Mouse (Mus musculus): ENCODE measurements at regions not wholly inside any gene's neighbourhood (a gene's known extent, or its start where the extent isn't known, plus 50 kb on each side); places are given as distances from the start of the nearest gene placed in this dataset.

DNA sequence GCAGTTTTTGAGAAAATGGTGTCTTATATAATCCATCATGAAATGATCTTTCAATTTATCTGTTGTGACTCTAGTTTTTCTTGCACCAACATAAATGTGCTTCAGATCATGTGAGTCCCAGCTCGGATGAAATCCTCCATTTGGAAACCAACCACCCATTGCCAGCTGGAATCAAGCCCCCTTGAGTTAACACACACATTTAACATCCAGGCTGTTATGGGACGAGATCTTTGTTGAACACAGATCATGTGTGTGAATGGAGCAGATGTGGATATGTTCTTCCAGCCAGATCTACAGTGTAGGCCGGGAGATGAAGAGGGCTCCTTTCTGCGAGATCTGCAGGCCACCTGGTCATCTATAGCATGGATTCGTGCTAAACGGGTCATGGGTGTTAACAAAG lies 188.4 kb upstream of the Gimd1 start:
- TF ChIP-seq CTCF (IDR thresholded peaks at IDR 0.05), result no peak
- 94% methylated on average over 6 of the region's 6 CpGs for WGBS
- Histone ChIP-seq H3K27me3 (ENCODE audit: insufficient read depth, low read length) (no peaks in the 10 kb centered on the region), H3K4me2 (ENCODE audit: low read depth, low read length, poor library complexity, severe bottlenecking) (no peak overlapping the region), H3K27ac (ENCODE audit: low read depth, low read length) (no peak overlapping the region), H3K9me3 (ENCODE audit: low read length) (no peaks in the 10 kb centered on the region), H3K4me1 (ENCODE audit: insufficient read depth, low read length) (no peaks in the 10 kb centered on the region), H3K36me3 (ENCODE audit: insufficient read depth, low read length) (no peaks in the 10 kb centered on the region), H3K9ac (replicated peaks; ENCODE audit: low read length, poor library complexity, severe bottlenecking) (no peak overlapping the region), H3K4me3 (ENCODE audit: low read depth, low read length) (no peak overlapping the region)
- ATAC-seq (ENCODE audit: low FRiP score), result no peak
- DNase-seq (ENCODE audit: low spot score), result no peak

DNA sequence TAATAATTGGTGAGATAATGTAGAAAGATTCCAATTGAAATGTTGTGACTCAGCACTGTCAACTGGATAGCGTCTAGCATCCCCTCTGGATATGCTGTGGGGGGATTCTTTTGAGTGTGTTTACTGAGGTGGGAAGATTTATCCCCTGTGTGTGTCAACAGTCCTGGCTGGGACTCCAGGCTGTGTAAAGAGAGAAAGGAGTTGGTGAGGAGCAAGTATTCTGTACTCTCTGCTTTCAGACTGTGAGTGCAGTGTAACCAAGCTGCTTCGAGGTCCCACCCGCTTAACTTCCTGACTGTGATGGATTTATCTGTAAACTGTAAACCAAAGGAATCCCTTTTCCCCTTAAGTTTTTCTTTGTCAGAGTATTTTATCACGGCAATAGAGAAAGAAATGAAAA lies 175.7 kb upstream of the Gimd1 start:
- no peak for DNase-seq (ENCODE audit: low spot score)
- ATAC-seq (ENCODE audit: low FRiP score), result no peak
- Histone ChIP-seq H3K36me3 (ENCODE audit: insufficient read depth, low read length) (no peaks in the 10 kb centered on the region), H3K9ac (replicated peaks; ENCODE audit: low read length, poor library complexity, severe bottlenecking) (no peak overlapping the region), H3K27me3 (ENCODE audit: insufficient read depth, low read length) (no peaks in the 10 kb centered on the region), H3K4me2 (ENCODE audit: low read depth, low read length, poor library complexity, severe bottlenecking) (no peak overlapping the region), H3K9me3 (ENCODE audit: low read length) (no peaks in the 10 kb centered on the region), H3K4me3 (ENCODE audit: low read depth, low read length) (no peak overlapping the region), H3K27ac (ENCODE audit: low read depth, low read length) (no peak overlapping the region), H3K4me1 (ENCODE audit: insufficient read depth, low read length) (no peaks in the 10 kb centered on the region)
- 70% methylated on average over 4 of the region's 4 CpGs for WGBS
- TF ChIP-seq CTCF (IDR thresholded peaks at IDR 0.05), result no peak

- Histone ChIP-seq H3K9me3 (ENCODE audit: low read length) (no peaks in the 10 kb centered on the region), H3K4me1 (ENCODE audit: insufficient read depth, low read length) (no peaks in the 10 kb centered on the region), H3K9ac (replicated peaks; ENCODE audit: low read length, poor library complexity, severe bottlenecking) (no peak overlapping the region), H3K27me3 (ENCODE audit: insufficient read depth, low read length) (no peaks in the 10 kb centered on the region), H3K4me2 (ENCODE audit: low read depth, low read length, poor library complexity, severe bottlenecking) (no peak overlapping the region), H3K4me3 (ENCODE audit: low read depth, low read length) (no peak overlapping the region), H3K27ac (ENCODE audit: low read depth, low read length) (no peak overlapping the region), H3K36me3 (ENCODE audit: insufficient read depth, low read length) (no peaks in the 10 kb centered on the region)
- no peak for ATAC-seq (ENCODE audit: low FRiP score)
- no peak for TF ChIP-seq CTCF (IDR thresholded peaks at IDR 0.05)
- no peak for DNase-seq (ENCODE audit: low spot score)
- 76% methylated on average over 5 of the region's 5 CpGs for WGBS
Observed at GRCm38 (mm10) chr3:132462348-132462959, 167.2 kb upstream of the Gimd1 start.

DNA sequence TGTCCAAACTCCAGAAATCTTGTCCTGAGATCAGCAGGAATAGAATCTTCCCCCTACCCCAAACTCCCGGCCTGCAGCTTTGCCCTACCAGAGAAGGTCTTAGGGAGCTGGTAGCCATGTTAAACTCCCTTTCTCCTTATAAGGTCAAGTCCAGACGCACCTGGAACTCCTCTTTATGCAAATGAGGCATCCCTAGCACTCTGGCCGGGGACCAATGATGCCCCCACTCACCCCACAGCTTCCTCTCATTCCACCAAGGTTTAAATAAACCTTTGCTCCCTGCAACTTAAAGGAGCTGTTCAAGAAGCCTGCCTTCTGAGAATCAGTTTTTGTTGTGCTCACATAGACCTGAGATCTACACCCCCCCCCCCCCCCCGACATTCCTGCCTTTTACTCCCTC lies 158.6 kb upstream of the Gimd1 start:
- no peak overlapping the region for H3K9ac ChIP-seq (replicated peaks; ENCODE audit: low read length, poor library complexity, severe bottlenecking)
- no peak for TF ChIP-seq CTCF (IDR thresholded peaks at IDR 0.05)
- H3K27ac ChIP-seq (ENCODE audit: low read depth, low read length), result no peak overlapping the region
- no peaks in the 10 kb centered on the region for H3K27me3 ChIP-seq (ENCODE audit: insufficient read depth, low read length)
- no peaks in the 10 kb centered on the region for H3K9me3 ChIP-seq (ENCODE audit: low read length)
- H3K4me3 ChIP-seq (ENCODE audit: low read depth, low read length), result no peak overlapping the region
- H3K4me1 ChIP-seq (ENCODE audit: insufficient read depth, low read length), result no peaks in the 10 kb centered on the region
- H3K4me2 ChIP-seq (ENCODE audit: low read depth, low read length, poor library complexity, severe bottlenecking), result no peak overlapping the region
- no peaks in the 10 kb centered on the region for H3K36me3 ChIP-seq (ENCODE audit: insufficient read depth, low read length)
- DNase-seq (ENCODE audit: low spot score) (no peak), ATAC-seq (ENCODE audit: low FRiP score) (no peak)
- 56% methylated on average over 4 of the region's 4 CpGs for WGBS

DNA sequence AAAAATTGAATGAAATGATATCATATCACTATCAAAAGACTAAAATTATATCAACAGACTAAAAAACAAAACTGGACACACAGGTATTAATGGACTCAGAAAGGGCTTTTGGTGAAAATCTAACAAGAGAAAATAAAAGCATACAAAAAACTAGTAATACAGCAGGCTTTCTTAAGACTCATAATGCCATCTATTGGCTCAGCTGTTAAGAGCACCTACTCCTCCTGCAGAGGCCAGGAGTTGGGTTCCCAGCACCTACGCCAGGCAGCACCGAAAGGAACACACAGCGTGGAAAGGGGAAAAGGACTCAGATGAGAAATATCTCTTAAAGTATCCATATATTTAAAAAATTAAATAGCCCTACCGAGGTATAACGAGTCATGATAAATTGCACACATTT lies 151.9 kb upstream of the Gimd1 start:
- Histone ChIP-seq H3K4me2 (ENCODE audit: low read depth, low read length, poor library complexity, severe bottlenecking) (no peak overlapping the region), H3K36me3 (ENCODE audit: insufficient read depth, low read length) (no peaks in the 10 kb centered on the region), H3K4me3 (ENCODE audit: low read depth, low read length) (no peak overlapping the region), H3K27me3 (ENCODE audit: insufficient read depth, low read length) (no peaks in the 10 kb centered on the region), H3K27ac (ENCODE audit: low read depth, low read length) (no peak overlapping the region), H3K4me1 (ENCODE audit: insufficient read depth, low read length) (no peaks in the 10 kb centered on the region), H3K9ac (replicated peaks; ENCODE audit: low read length, poor library complexity, severe bottlenecking) (no peak overlapping the region), H3K9me3 (ENCODE audit: low read length) (no peaks in the 10 kb centered on the region)
- ATAC-seq (ENCODE audit: low FRiP score), result no peak
- peak; percentile 55 for TF ChIP-seq CTCF (IDR thresholded peaks at IDR 0.05)
- DNase-seq (ENCODE audit: low spot score), result peak; percentile 15
- whole genome bisulfite sequencing, result 93% methylated on average over 5 of the region's 5 CpGs

DNA sequence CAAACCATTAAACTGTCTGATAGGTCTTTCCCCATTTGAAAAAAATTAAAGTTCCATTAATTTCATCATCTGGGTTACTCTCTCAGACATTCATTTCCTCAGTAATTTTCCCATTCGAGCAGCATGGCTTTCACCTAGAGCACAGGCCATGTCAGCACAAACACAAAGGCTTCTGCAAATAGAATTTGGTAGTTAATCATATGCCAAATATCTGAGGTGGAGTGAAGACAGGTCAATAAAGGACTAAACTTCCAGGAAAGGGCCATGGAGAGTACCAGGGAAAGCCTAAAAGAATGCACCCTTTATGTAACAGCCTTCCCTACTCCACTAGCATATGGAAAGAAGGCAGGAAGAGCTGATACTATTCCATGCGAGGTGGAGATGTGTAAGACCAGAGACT lies 150.3 kb upstream of the Gimd1 start:
- Histone ChIP-seq H3K9me3 (ENCODE audit: low read length) (no peaks in the 10 kb centered on the region), H3K4me2 (ENCODE audit: low read depth, low read length, poor library complexity, severe bottlenecking) (no peak overlapping the region), H3K27ac (ENCODE audit: low read depth, low read length) (no peak overlapping the region), H3K27me3 (ENCODE audit: insufficient read depth, low read length) (no peaks in the 10 kb centered on the region), H3K4me3 (ENCODE audit: low read depth, low read length) (no peak overlapping the region), H3K9ac (replicated peaks; ENCODE audit: low read length, poor library complexity, severe bottlenecking) (no peak overlapping the region), H3K4me1 (ENCODE audit: insufficient read depth, low read length) (no peaks in the 10 kb centered on the region), H3K36me3 (ENCODE audit: insufficient read depth, low read length) (no peaks in the 10 kb centered on the region)
- no peak for ATAC-seq (ENCODE audit: low FRiP score)
- DNase-seq (ENCODE audit: low spot score), result no peak
- WGBS, result 83% methylated on average over 2 of the region's 2 CpGs
- no peak for TF ChIP-seq CTCF (IDR thresholded peaks at IDR 0.05)

Data from midbrain, postnatal 0 days (tissue).